ENCODE assay signal across 7 mouse cellular contexts in the genomic region with DNA sequence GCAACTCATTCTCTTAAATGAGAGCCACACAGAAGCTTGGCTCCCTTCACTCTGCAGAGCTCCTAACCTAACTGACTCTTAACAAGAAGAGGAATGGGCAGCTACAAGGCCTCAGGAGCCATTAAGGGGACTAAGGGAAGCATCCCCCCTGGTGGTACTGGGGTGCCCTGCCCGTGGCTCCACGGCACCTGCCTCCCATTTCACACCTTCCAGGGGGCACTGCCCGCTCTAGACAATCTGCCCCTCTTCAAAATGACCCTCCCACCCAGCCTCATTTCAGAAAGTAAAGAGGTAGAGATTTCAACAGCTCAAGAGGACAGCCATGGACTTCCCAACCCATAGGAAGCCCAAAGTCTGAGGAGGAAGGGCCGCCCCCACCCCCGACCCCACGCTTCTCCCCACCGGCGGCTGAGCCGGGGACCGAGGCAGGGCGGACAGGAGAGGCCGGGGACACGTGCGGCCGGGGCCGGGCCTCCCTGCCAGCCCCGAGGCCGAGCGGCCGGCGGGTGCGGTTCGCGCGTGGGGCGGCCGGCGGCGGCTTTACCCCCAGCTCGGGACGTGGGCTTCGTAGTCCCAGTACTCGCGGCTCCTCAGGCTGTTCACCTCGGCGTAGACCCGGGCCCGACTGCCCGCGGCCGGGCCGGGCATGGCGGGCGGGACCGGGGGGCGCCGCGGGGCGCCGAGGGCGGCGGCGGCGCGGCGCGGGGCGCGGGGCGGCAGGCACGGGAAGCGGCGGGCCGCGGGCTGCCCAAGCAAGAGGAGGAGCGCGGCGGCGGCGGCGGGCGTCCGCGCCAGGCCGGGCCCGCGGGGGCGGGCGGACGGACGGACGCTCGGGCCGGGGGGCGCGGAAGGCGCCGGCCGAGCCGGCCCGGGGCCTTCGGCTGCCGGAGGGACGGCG. TPM values are rescaled to one million over a fixed set of nuclear protein-coding genes. Genes with fewer than 3 reads are reported as not detected.
DNase-seq lines count a peak whose midpoint lies in the region; ATAC-seq lines count a peak whose summit lies in the region.

No protein-coding gene starts in this region.

- no peaks in the 10 kb centered on the region for H3K27me3 ChIP-seq in heart, embryonic 11.5 days (ENCODE audit: control insufficient read depth, insufficient read depth, low read length)
- H3K27me3 ChIP-seq in limb, embryonic 12.5 days: no peaks in the 10 kb centered on the region; the same call in 1 of the 2 replicates

- H3K9ac ChIP-seq in heart, embryonic 11.5 days (ENCODE audit: low read depth, low read length): peak overlapping the region; percentile 84
- H3K9ac ChIP-seq in limb, embryonic 12.5 days (replicated peaks): peak overlapping the region; percentile 98

- under 1% methylated on average over 49 of the region's 95 CpGs for WGBS in heart, embryonic 11.5 days (ENCODE audit: insufficient replicate concordance)
- WGBS in limb, embryonic 12.5 days: under 1% methylated on average over 80 of the region's 95 CpGs

- H3K4me3 ChIP-seq in heart, embryonic 11.5 days (ENCODE audit: low read depth, low read length): peak overlapping the region; percentile 79
- H3K4me3 ChIP-seq in limb, embryonic 12.5 days (replicated peaks): peak overlapping the region; percentile 99

- peak; percentile 32 to 38 for DNase-seq in spleen, postnatal 10 days (ENCODE audit: low spot score in 2 of 2)
- DNase-seq in spleen, adult 18-20 months: no peak
- peak; percentile 16 for DNase-seq in c-Kit-positive CD71-positive TER-119-positive erythroid progenitor cells, embryonic 14.5 days (ENCODE audit: low spot score)
- DNase-seq in naive thymus-derived CD4-positive, alpha-beta T cell, adult 2 months (ENCODE audit: low read depth): peak; percentile 39
- DNase-seq in layer of hippocampus, adult 11-12 months (ENCODE audit: low spot score): no peak

- H3K27ac ChIP-seq in heart, embryonic 11.5 days (ENCODE audit: low read depth, low read length): peak overlapping the region; percentile 35; the same call in 1 of the 2 replicates
- H3K27ac ChIP-seq in limb, embryonic 12.5 days: peak overlapping the region; percentile 67; the same call in 1 of the 2 replicates

- peak; percentile 48 for ATAC-seq in heart, embryonic 11.5 days (replicated peaks; ENCODE audit: insufficient number of reproducible peaks, low FRiP score, low TSS enrichment)
- ATAC-seq in limb, embryonic 12.5 days (ENCODE audit: insufficient number of reproducible peaks, insufficient read depth, low FRiP score, low TSS enrichment, low read depth): no peak

- peaks cover 13% of the 10 kb centered on the region; the same call in 1 of the 2 replicates for H3K36me3 ChIP-seq in heart, embryonic 11.5 days (ENCODE audit: control insufficient read depth, insufficient read depth, low read length)
- H3K36me3 ChIP-seq in limb, embryonic 12.5 days: peaks cover 37% of the 10 kb centered on the region

- H3K4me1 ChIP-seq in heart, embryonic 11.5 days (ENCODE audit: control insufficient read depth, insufficient read depth, low read length): peaks cover 8% of the 10 kb centered on the region
- H3K4me1 ChIP-seq in limb, embryonic 12.5 days (replicated peaks): peaks cover 11% of the 10 kb centered on the region

- peak overlapping the region; percentile 77 for H3K4me2 ChIP-seq in heart, embryonic 11.5 days
- H3K4me2 ChIP-seq in limb, embryonic 12.5 days: peak overlapping the region; percentile 96

- H3K9me3 ChIP-seq in heart, embryonic 11.5 days (replicated peaks; ENCODE audit: control insufficient read depth, low read length): no peaks in the 10 kb centered on the region
- H3K9me3 ChIP-seq in limb, embryonic 12.5 days: no peaks in the 10 kb centered on the region

RNA-seq across cellular contexts. Expression of gene Csnk2a2, which starts 1.8 kb away (rescaled TPM):
- polyA plus RNA-seq in heart, embryonic 11.5 days (2014; fragmentation: Nextera tagmentation; extraction: Ambion mirVana): 12.1 and 16.0 TPM in 2 replicates
- 12.6 and 14.0 TPM in 2 replicates for polyA plus RNA-seq in limb, embryonic 12.5 days (2016; fragmentation: Nextera tagmentation; extraction: Ambion mirVana)

RNA-seq across cellular contexts. Expression of gene Ccdc113, which starts 45.8 kb away (rescaled TPM):
- 2.2 and 2.3 TPM in 2 replicates for polyA plus RNA-seq in heart, embryonic 11.5 days (2014; fragmentation: Nextera tagmentation; extraction: Ambion mirVana)
- not detected in 2 replicates for polyA plus RNA-seq in limb, embryonic 12.5 days (2016; fragmentation: Nextera tagmentation; extraction: Ambion mirVana)

RNA-seq across cellular contexts. Expression of gene Cfap20, which starts 53.4 kb away (rescaled TPM):
- 135 and 139 TPM in 2 replicates for polyA plus RNA-seq in heart, embryonic 11.5 days (2014; fragmentation: Nextera tagmentation; extraction: Ambion mirVana)
- 136 and 144 TPM in 2 replicates for polyA plus RNA-seq in limb, embryonic 12.5 days (2016; fragmentation: Nextera tagmentation; extraction: Ambion mirVana)

Comparison
In these comparisons a context has a peak if more than half of its experiments do, and no peak if none do; other contexts are left out.
1. DNase-seq: peak in spleen, postnatal 10 days (2 of 2), c-Kit-positive CD71-positive TER-119-positive erythroid progenitor cells, embryonic 14.5 days (single experiment) and naive thymus-derived CD4-positive, alpha-beta T cell, adult 2 months (single experiment); none in spleen, adult 18-20 months (0 of 2) and layer of hippocampus, adult 11-12 months (single experiment).